Mouse (Mus musculus) heart, embryonic 14.5 days (tissue): ENCODE measurements around the gene Olfr1212. TPM values are rescaled to one million over a fixed set of nuclear protein-coding genes. Genes with fewer than 3 reads are reported as not detected.

Experiments used
- ATAC-seq: fragments of 200-750 bp; cut with Nextera tagmentation; 2 replicates; pipeline ENCODE4 v1.8.0; 2017; ENCODE audit warnings: low read depth, moderate TSS enrichment; ENCODE audit not compliant: insufficient number of reproducible peaks, insufficient read depth, low FRiP score
- H3K27ac ChIP-seq, 2 experiments: fragments of 200-500 bp in 1 of 2; fragments of 300-500 bp in 1 of 2; sonication (generic) in 1 of 2; replicated peaks in 1 of 2; 2 replicates each; pipeline ENCODE4 v1.5.1; 2012 to 2014; ENCODE audit warnings: low read depth in 2 of 2, low read length in 2 of 2, control low read depth in 1 of 2, mild to moderate bottlenecking in 1 of 2, mixed read lengths in 1 of 2; ENCODE audit not compliant: control insufficient read depth in 1 of 2, insufficient read depth in 1 of 2
- H3K27me3 ChIP-seq: fragments of 300-500 bp; sonication (generic); 2 replicates; pipeline ENCODE4 v1.6.1; 2014; ENCODE audit warnings: mild to moderate bottlenecking, low read length, control low read depth; ENCODE audit not compliant: control insufficient read depth, insufficient read depth
- H3K36me3 ChIP-seq: fragments of 300-500 bp; sonication (generic); 2 replicates; pipeline ENCODE4 v1.6.1; 2014; ENCODE audit warnings: mild to moderate bottlenecking, control low read depth, low read length, mixed read lengths; ENCODE audit not compliant: control insufficient read depth, insufficient read depth
- H3K4me1 ChIP-seq, 2 experiments: fragments of 200-500 bp in 1 of 2; fragments of 300-500 bp in 1 of 2; sonication (generic) in 1 of 2; 2 replicates each; pipeline ENCODE4 v1.6.1; 2012 to 2014; ENCODE audit warnings: low read length in 2 of 2, control low read depth in 1 of 2, mixed read lengths in 1 of 2; ENCODE audit not compliant: control insufficient read depth in 2 of 2, insufficient read depth in 2 of 2
- H3K4me2 ChIP-seq: fragments of 300-500 bp; sonication (generic); 2 replicates; pipeline ENCODE4 v1.6.1; 2014; ENCODE audit warnings: mild to moderate bottlenecking, low read length
- H3K4me3 ChIP-seq, 2 experiments: fragments of 200-500 bp in 1 of 2; fragments of 300-500 bp in 1 of 2; sonication (generic) in 1 of 2; 2 replicates each; pipeline ENCODE4 v1.5.1; 2012 to 2014; ENCODE audit warnings: low read length in 2 of 2, mild to moderate bottlenecking in 2 of 2, control low read depth in 1 of 2, low read depth in 1 of 2, moderate library complexity in 1 of 2; ENCODE audit not compliant: control insufficient read depth in 1 of 2, insufficient read depth in 1 of 2
- H3K9ac ChIP-seq: fragments of 300-500 bp; sonication (generic); 2 replicates; pipeline ENCODE4 v1.6.1; 2014; ENCODE audit warnings: mild to moderate bottlenecking, low read length
- H3K9me3 ChIP-seq: fragments of 300-500 bp; sonication (generic); 2 replicates; pipeline ENCODE4 v1.6.1; 2016; ENCODE audit warnings: low read length, control low read depth; ENCODE audit not compliant: control insufficient read depth
- WGBS: fragments of 180-500 bp; shearing (Covaris S2); extraction: QIAGEN DNeasy Blood & Tissue Kit; methylation state at CpG from one replicate; pipeline ENCODE4 v1.1.7; 2014; 5-methylcytosine and 5-hydroxymethylcytosine counted together
- polyA plus RNA-seq: library from polyadenylated mRNA; unstranded; fragments of >200 nt; fragmentation: Nextera tagmentation; extraction: Ambion mirVana; gene quantifications from 2 replicates; pipeline ENCODE4 v1.2.1, GENCODE M21; 2014

The Olfr1212 gene
- polyA plus RNA-seq = not detected in 2 replicates

DNA sequence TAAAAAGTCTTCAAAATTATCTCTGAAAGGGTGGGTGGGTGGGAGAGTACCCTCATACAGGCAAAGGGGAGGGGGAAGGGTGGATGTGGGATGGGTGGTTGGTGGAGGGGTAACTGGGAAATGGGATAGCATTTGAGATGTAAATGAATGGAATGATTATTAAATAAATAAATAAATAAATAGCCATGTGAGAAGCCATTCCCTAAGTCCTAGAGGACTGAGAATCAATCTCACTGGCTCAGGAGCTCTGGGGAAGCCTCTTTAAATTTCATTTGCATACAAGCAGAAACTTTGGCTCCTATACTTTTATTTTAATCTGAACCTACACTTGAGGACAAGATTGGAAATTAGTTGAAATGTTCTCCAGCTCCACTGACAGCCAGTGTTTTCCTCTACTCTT is at the start of gene Olfr1212:
Gene Olfr1212 (plus strand): TSS at position 301 of the 400 bp plus-strand sequence.
- no peak for ATAC-seq
- Histone ChIP-seq H3K36me3 (no peaks in the 10 kb centered on the region), H3K4me2 (no peak within 1 kb of the TSS), H3K9ac (no peak within 1 kb of the TSS), H3K4me3 (no peak within 1 kb of the TSS), H3K27ac (no peak within 1 kb of the TSS), H3K9me3 (no peaks in the 10 kb centered on the region), H3K27me3 (no peaks in the 10 kb centered on the region), H3K4me1 (no peaks in the 10 kb centered on the region)

DNA sequence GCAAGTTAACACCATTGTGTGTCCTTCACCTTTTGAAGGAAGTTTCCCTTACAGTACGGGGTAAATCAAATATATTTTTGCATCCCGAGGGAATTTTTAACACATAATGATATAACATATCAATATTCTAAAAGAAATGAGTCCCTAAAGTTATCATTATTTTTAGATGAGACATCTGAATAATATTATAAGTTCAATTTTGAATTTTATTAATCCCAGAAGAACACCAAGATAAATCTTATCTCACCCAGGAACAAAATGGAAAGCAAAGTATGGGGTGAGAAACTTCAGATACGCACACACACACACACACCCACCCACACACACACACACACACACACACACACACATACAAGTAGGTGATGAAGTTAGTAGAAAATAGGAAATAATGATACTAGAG is 38.7 kb upstream of the Olfr1212 start, which contains the start of gene Olfr1209:
Gene Olfr1209 (minus strand): TSS at position 101 of the 400 bp plus-strand sequence.
- Histone ChIP-seq H3K9ac (no peak within 1 kb of the TSS), H3K4me1 (no peaks in the 10 kb centered on the region)
- ATAC-seq = no peak

DNA sequence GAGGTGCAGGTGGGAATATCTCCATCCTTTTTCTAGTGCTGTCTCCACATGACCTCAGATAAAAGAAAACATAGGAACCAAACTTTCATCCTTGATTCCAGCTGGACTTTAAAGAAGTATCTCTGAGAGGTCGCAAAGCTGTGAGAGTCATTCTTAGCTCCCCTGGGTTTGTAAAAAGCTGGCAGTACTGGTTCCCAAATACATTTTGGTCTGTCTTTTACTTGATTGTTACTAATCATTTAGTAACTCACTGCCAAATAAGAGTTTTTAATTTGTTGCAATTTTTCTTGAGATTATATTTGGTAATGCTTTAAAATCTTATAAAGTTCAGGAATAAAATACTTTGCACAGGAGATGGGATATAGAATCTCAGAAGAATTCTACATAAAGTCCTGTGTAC is 15.8 kb upstream of the Olfr1212 start, which contains the start of gene Olfr1211:
Gene Olfr1211 (minus strand): TSS at position 101 of the 400 bp plus-strand sequence.
- no peak for ATAC-seq

More for the DNA sequence above, 38.7 kb upstream of the Olfr1212 start, which contains the start of gene Olfr1209:
- Histone ChIP-seq H3K9me3 (no peaks in the 10 kb centered on the region), H3K27ac (no peak within 1 kb of the TSS), H3K4me2 (no peak within 1 kb of the TSS), H3K36me3 (no peaks in the 10 kb centered on the region), H3K4me3 (no peak within 1 kb of the TSS), H3K27me3 (no peaks in the 10 kb centered on the region)
- 76% methylated on average over 3 of the region's 3 CpGs for WGBS

DNA sequence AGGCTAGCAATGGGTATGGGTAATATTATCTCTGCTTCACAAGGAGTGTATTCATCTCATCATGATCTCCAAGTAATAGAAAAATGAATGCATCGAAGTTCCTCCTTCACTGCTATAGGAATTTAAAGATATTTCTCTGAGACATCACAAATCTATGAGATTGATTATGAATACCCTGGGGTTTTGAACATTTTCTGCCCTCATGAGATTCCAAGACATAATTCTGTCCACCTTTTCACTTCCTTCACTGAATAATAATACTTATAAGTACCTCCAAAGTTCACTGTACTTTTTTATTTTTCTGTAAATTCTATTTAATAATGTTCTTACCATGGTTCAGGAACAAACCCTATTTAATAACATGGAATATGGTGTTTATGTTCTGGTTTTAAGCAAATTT is 26.4 kb downstream of the Olfr1212 start, which contains the start of gene Gm13762:
Gene Gm13762 (minus strand): TSS at position 101 of the 400 bp plus-strand sequence.
- Histone ChIP-seq H3K4me1 (no peaks in the 10 kb centered on the region), H3K27me3 (no peaks in the 10 kb centered on the region), H3K4me2 (no peak within 1 kb of the TSS), H3K9ac (no peak within 1 kb of the TSS), H3K9me3 (no peaks in the 10 kb centered on the region), H3K27ac (no peak within 1 kb of the TSS), H3K36me3 (no peaks in the 10 kb centered on the region), H3K4me3 (no peak within 1 kb of the TSS)
- ATAC-seq = no peak
- WGBS = 52% methylated on average over 1 of the region's 1 CpGs

More for the DNA sequence above, 15.8 kb upstream of the Olfr1212 start, which contains the start of gene Olfr1211:
- H3K9ac ChIP-seq = no peak within 1 kb of the TSS
- no peaks in the 10 kb centered on the region for H3K4me1 ChIP-seq
- no peaks in the 10 kb centered on the region for H3K27me3 ChIP-seq
- H3K27ac ChIP-seq = no peak within 1 kb of the TSS
- H3K4me2 ChIP-seq = no peak within 1 kb of the TSS
- 80% methylated on average over 1 of the region's 1 CpGs for WGBS
- H3K4me3 ChIP-seq = no peak within 1 kb of the TSS
- no peaks in the 10 kb centered on the region for H3K9me3 ChIP-seq
- H3K36me3 ChIP-seq = no peaks in the 10 kb centered on the region

DNA sequence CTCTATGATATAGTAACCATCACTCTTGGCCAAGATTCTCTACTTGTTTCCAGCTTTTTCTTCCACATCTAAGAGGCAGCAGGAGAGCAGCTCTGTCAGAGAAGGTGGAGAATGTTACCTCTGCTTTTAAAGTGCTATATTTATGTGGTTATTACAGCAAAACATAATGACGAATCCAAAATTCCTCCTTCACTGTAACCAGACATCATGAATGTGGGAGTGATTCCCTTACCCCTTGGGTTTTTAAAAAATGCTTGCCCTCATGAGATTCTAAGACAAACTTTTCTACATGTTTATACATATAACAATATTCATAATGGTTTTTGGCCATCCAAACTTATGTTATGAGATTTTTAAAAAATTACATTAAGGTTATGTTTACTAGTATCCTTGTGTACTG is 38.8 kb downstream of the Olfr1212 start, which contains the start of gene Olfr1214:
Gene Olfr1214 (minus strand): TSS at position 101 of the 400 bp plus-strand sequence.
- no peaks in the 10 kb centered on the region for H3K36me3 ChIP-seq
- H3K27ac ChIP-seq = no peak within 1 kb of the TSS
- H3K4me3 ChIP-seq = no peak within 1 kb of the TSS
- no peak within 1 kb of the TSS for H3K4me2 ChIP-seq
- ATAC-seq = no peak
- H3K9ac ChIP-seq = no peak within 1 kb of the TSS
- 77% methylated on average over 1 of the region's 1 CpGs for whole genome bisulfite sequencing
- H3K27me3 ChIP-seq = no peaks in the 10 kb centered on the region
- no peaks in the 10 kb centered on the region for H3K4me1 ChIP-seq
- no peaks in the 10 kb centered on the region for H3K9me3 ChIP-seq

DNA sequence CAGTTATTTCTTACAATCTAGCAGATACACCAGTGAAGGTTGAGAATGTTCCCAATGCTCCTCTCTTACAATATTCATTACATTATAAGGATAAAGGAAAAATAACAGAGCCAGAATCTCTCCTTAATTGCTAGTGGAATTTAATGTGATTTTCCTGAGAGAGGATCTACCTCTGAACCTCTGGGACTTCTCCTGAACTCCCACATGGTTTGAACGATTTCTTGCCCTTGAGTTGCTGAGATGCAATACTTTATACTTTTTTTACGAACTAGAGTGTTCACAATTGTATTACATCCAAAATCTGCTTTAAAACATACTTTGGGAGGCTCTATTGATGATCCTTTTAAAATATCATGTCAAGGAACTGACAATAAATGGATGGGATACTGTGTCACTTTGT is 53.1 kb downstream of the Olfr1212 start, which contains the start of gene Olfr1215:
Gene Olfr1215 (minus strand): TSS at position 101 of the 400 bp plus-strand sequence.
- no peaks in the 10 kb centered on the region for H3K9me3 ChIP-seq
- no peak within 1 kb of the TSS for H3K4me2 ChIP-seq
- H3K4me1 ChIP-seq = no peaks in the 10 kb centered on the region
- ATAC-seq = no peak
- H3K27ac ChIP-seq = no peak within 1 kb of the TSS
- WGBS = 53% methylated on average over 2 of the region's 2 CpGs
- no peaks in the 10 kb centered on the region for H3K27me3 ChIP-seq
- H3K9ac ChIP-seq = no peak within 1 kb of the TSS
- H3K4me3 ChIP-seq = no peak within 1 kb of the TSS
- H3K36me3 ChIP-seq = no peaks in the 10 kb centered on the region

Other genes starting within 250 kb of the Olfr1212 start
- not detected in 2 replicates for gene Olfr1196, start 249.4 kb upstream of the Olfr1212 start, polyA plus RNA-seq
- not detected in 2 replicates for gene Olfr1197, start 221.6 kb upstream of the Olfr1212 start, polyA plus RNA-seq
- not detected in 2 replicates for gene Olfr1198, start 202.6 kb upstream of the Olfr1212 start, polyA plus RNA-seq
- gene Olfr1199, start 193.5 kb upstream of the Olfr1212 start, polyA plus RNA-seq = not detected in 2 replicates
- not detected in 2 replicates for gene Olfr1200, start 183.5 kb upstream of the Olfr1212 start, polyA plus RNA-seq
- gene Olfr1201, start 160.9 kb upstream of the Olfr1212 start, polyA plus RNA-seq = not detected in 2 replicates
- not detected in 2 replicates for gene Olfr1202, start 139.5 kb upstream of the Olfr1212 start, polyA plus RNA-seq
- gene Olfr1205, start 124.2 kb upstream of the Olfr1212 start, polyA plus RNA-seq = not detected in 2 replicates
- not detected in 2 replicates for gene Olfr1204, start 104.7 kb upstream of the Olfr1212 start, polyA plus RNA-seq
- gene Olfr1206, start 90.7 kb upstream of the Olfr1212 start, polyA plus RNA-seq = not detected in 2 replicates
- not detected in 2 replicates for gene Olfr1208, start 51.7 kb upstream of the Olfr1212 start, polyA plus RNA-seq
- not detected in 2 replicates for gene Olfr1209, start 38.8 kb upstream of the Olfr1212 start, polyA plus RNA-seq
- not detected in 2 replicates for gene Olfr1211, start 15.9 kb upstream of the Olfr1212 start, polyA plus RNA-seq
- not detected in 2 replicates for gene Gm13762, start 26.3 kb downstream of the Olfr1212 start, polyA plus RNA-seq
- gene Olfr1214, start 38.7 kb downstream of the Olfr1212 start, polyA plus RNA-seq = not detected in 2 replicates
- not detected in 2 replicates for gene Olfr1215, start 53.0 kb downstream of the Olfr1212 start, polyA plus RNA-seq
- not detected in 2 replicates for gene Olfr1216, start 64.4 kb downstream of the Olfr1212 start, polyA plus RNA-seq
- gene Olfr1217, start 78.1 kb downstream of the Olfr1212 start, polyA plus RNA-seq = not detected in 2 replicates
- gene Olfr1218, start 107.2 kb downstream of the Olfr1212 start, polyA plus RNA-seq = not detected in 2 replicates
- gene Olfr1219, start 129.5 kb downstream of the Olfr1212 start, polyA plus RNA-seq = not detected in 2 replicates
- gene Olfr1220, start 152.9 kb downstream of the Olfr1212 start, polyA plus RNA-seq = not detected in 2 replicates
- gene Olfr1221, start 163.3 kb downstream of the Olfr1212 start, polyA plus RNA-seq = not detected in 2 replicates
- gene Olfr1222, start 179.1 kb downstream of the Olfr1212 start, polyA plus RNA-seq = not detected in 2 replicates
- gene Olfr1223, start 197.6 kb downstream of the Olfr1212 start, polyA plus RNA-seq = not detected in 2 replicates
- not detected in 2 replicates for gene Olfr1224-ps1, start 210.1 kb downstream of the Olfr1212 start, polyA plus RNA-seq
- gene Olfr1225, start 220.7 kb downstream of the Olfr1212 start, polyA plus RNA-seq = not detected in 2 replicates
- not detected in 2 replicates for gene Olfr1226, start 246.1 kb downstream of the Olfr1212 start, polyA plus RNA-seq